Mouse (Mus musculus): ENCODE results near the gene Hmgb4.
A peak's percentile ranks its signal among the peaks of the same experiment; 100 is the strongest.

Gene Hmgb4

DNA sequence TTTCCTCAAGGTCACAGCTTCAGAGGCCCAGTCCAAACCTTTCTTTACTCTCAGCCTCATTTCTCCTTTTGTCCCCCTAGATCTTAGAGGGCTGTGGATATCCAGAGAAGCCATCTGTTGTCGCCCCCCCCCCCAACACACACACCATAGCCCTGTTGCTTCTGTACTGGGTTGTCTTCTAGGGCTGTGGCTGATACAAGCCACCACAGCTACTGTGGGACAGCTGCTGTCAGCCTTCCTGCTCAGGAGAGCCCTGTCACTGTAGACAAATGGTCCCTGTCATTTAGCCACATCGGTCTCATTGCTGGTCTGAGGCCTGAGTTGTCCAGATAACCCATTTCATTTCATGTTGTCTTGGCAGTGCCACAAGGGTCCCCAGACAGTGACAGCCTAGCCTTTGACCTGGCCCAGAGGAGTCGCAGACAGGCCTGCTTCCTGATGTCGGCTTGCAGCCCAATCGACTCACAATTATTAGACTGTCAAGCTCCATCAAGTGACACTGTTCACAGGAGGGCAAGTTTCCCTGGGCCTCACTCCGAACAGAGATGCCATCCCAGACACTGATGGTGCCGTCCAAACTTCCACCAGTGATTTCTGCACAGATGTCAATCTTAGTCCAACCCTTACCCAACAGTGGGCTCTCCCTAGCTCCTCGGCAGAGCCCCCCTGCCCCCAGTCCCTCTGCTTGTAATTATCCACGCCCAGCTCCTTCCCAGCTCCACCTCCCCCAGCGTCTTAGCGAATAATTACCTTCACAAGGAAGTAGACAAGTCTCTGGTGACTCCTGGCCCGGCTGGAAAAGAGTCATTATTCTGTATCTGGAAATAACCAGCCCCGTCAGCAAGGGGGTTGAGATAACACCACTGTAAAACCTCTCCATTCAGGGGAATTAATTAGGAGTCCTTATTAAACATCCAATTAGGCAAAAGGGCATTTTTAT lies 33.1 kb downstream of the Hmgb4 start:
- no peak for DNase-seq (ENCODE audit: low spot score in 2 of 2)

DNA sequence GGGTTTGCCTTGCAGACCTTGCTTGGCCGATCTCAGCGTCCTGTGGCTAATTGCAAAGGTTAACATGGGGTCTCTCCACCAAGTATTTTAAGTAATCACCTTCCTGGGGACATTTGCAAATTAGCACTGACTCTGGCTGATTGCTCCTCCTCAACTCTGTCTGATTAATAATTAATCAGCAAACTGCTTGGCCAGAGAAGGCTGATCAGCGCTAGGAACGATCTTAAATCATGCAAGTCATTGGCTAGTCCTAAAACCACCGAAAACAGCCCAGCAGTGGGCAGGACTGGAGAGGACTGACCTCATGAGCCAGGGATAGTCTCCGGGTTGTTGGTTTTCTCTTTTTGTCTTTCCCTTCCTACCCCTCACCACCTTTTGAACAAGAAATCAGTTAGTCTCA lies 36.3 kb downstream of the Hmgb4 start:
- DNase-seq (ENCODE audit: low spot score in 2 of 2), result no peak

DNA sequence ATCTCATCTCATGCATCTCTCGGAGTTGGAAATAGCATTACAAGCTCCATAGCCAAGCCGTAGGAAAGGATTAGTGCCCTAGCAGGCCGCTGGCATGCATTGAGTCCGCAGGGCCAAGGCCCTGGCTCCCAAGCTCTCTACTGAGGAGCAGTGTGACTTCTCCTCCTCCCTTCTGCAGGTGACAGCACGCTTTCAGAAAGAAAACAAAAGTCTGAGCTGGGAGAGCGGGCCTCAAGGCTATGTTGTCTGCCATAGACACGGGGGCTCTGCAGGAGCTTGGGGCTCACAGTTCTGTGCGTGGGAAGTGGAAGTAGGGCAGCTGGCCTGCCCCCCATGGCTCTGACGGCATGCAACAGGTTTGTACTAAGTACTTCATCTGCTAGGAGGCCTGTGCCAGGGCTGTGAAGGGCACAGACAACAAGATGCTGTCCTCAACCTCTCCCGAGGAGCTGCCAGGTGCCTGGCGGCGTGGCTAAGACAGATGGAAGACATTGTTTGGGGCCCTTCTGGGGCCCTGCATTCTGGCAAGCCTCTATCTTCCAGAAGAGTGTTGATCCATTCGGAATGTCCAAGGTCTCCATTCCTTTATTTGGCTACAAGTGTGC lies 42.7 kb downstream of the Hmgb4 start:
- peak in 1 of 2 experiments; percentile 65 for DNase-seq (ENCODE audit: low spot score in 2 of 2)

Data from cerebellum, postnatal 4 days (tissue).